Mouse (Mus musculus) T-cell, adult 2 months (primary cell): ENCODE results near the gene Rhot2.

Source experiments
- DNase-seq: peaks from one replicate; pipeline ENCODE4 v3.0.0; 2022; ENCODE audit warnings: low spot score

The Rhot2 gene

GRCm38 (mm10) chr17:25796211-25796771 is 48.4 kb downstream of the Rhot2 start:
- DNase-seq, result no peak

- no peak for DNase-seq
Measured at GRCm38 (mm10) chr17:25795609-25796092, 49.0 kb downstream of the Rhot2 start, which contains the start of gene AC134908.4. TSS of gene AC134908.4 (minus strand) at chr17:25795659.

GRCm38 (mm10) chr17:25794998-25795397 is 49.7 kb downstream of the Rhot2 start:
- DNase-seq, result no peak

GRCm38 (mm10) chr17:25794197-25794596 is 50.5 kb downstream of the Rhot2 start:
- no peak for DNase-seq

- DNase-seq, result peak; percentile 83
Measured at GRCm38 (mm10) chr17:25792615-25793014, 52.0 kb downstream of the Rhot2 start, which contains the start of gene Fam173a. TSS of gene Fam173a (minus strand) at chr17:25792901.

GRCm38 (mm10) chr17:25791843-25792527 is 52.7 kb downstream of the Rhot2 start:
- DNase-seq, result peak; percentile 85

GRCm38 (mm10) chr17:25791320-25791842 is 53.3 kb downstream of the Rhot2 start:
- DNase-seq, result no peak
